Mouse (Mus musculus) embryonic facial prominence, embryonic 14.5 days (tissue): ENCODE results near the gene Nmrk1. TPM values are rescaled to one million over a fixed set of nuclear protein-coding genes. Genes with fewer than 3 reads are reported as not detected.
A peak's percentile ranks its signal among the peaks of the same experiment; 100 is the strongest.

ENCODE experiments used
- ATAC-seq: fragments of 200-750 bp; cut with Nextera tagmentation; 2 replicates; pipeline ENCODE4 v1.8.0; 2017; ENCODE audit warnings: low read depth, moderate number of reproducible peaks, moderate TSS enrichment
- DNase-seq: peaks from one replicate; pipeline ENCODE4 v3.0.0-alpha.2; 2015; ENCODE audit warnings: low spot score
- H3K27ac ChIP-seq: fragments of 300-500 bp; sonication (generic); replicated peaks from 2 replicates; pipeline ENCODE4 v1.5.1; 2014; ENCODE audit warnings: low read depth, mild to moderate bottlenecking, low read length, moderate library complexity
- H3K27me3 ChIP-seq: fragments of 300-500 bp; sonication (generic); replicated peaks from 2 replicates; pipeline ENCODE4 v1.6.1; 2014; ENCODE audit warnings: low read length; ENCODE audit not compliant: control insufficient read depth, insufficient read depth
- H3K36me3 ChIP-seq: fragments of 300-500 bp; sonication (generic); 2 replicates; pipeline ENCODE4 v1.6.1; 2014; ENCODE audit warnings: low read length, mixed read lengths; ENCODE audit not compliant: control insufficient read depth, insufficient read depth
- H3K4me1 ChIP-seq: fragments of 300-500 bp; sonication (generic); 2 replicates; pipeline ENCODE4 v1.6.1; 2014; ENCODE audit warnings: antibody characterized with exemption, low read length; ENCODE audit not compliant: control insufficient read depth, insufficient read depth
- H3K4me2 ChIP-seq: fragments of 300-500 bp; sonication (generic); 2 replicates; pipeline ENCODE4 v1.6.1; 2014; ENCODE audit warnings: low read depth, mild to moderate bottlenecking, low read length, moderate library complexity, mixed read lengths
- H3K4me3 ChIP-seq: fragments of 300-500 bp; sonication (generic); 2 replicates; pipeline ENCODE4 v1.5.1; 2014; ENCODE audit warnings: low read depth, mild to moderate bottlenecking, low read length
- H3K9ac ChIP-seq: fragments of 300-500 bp; sonication (generic); 2 replicates; pipeline ENCODE4 v1.6.1; 2014; ENCODE audit warnings: low read depth, mild to moderate bottlenecking, low read length, moderate library complexity, mixed read lengths
- H3K9me3 ChIP-seq: fragments of 300-500 bp; sonication (generic); 2 replicates; pipeline ENCODE4 v1.6.1; 2016; ENCODE audit warnings: low read length; ENCODE audit not compliant: control insufficient read depth
- WGBS: fragments of 180-500 bp; shearing (Covaris S2); extraction: QIAGEN DNeasy Blood & Tissue Kit; methylation state at CpG from one replicate; pipeline ENCODE4 v1.1.7; 2014; 5-methylcytosine and 5-hydroxymethylcytosine counted together
- polyA plus RNA-seq: library from polyadenylated mRNA; unstranded; fragments of >200 nt; fragmentation: Nextera tagmentation; extraction: Ambion mirVana; gene quantifications from 2 replicates; pipeline ENCODE4 v1.2.1, GENCODE M21; 2014

Gene Nmrk1
- polyA plus RNA-seq, 1 experiment from 2014 or later = 8.6 TPM

DNA sequence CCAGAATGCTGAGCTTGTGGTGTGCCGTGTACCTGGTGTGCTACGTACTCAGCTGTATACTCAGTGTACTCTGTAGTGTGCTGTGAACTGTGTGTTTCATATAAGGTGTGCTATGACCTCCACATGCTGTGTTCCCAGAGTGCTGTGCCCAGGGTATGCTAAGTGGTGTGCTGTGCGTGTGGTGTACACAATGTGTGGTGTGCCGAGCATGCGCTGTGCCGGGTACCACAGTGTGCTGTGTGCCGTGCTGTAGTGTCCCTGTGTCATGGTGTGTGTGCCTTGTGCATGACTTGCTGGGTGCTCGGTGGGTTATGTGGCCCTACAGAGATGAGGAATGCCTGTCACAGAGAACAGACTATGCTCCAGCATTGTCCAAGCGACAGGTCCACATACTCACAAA is 31.1 kb upstream of the Nmrk1 start:
- Histone ChIP-seq H3K36me3 (no peaks in the 10 kb centered on the region; the same call in 1 of the 2 replicates), H3K4me1 (no peaks in the 10 kb centered on the region), H3K4me3 (no peak overlapping the region), H3K9ac (no peak overlapping the region), H3K27ac (no peak overlapping the region), H3K9me3 (no peaks in the 10 kb centered on the region), H3K4me2 (no peak overlapping the region), H3K27me3 (no peaks in the 10 kb centered on the region)
- WGBS = 94% methylated on average over 9 of the region's 9 CpGs
- DNase-seq (no peak), ATAC-seq (no peak)

- H3K4me2 ChIP-seq = no peak overlapping the region
- H3K9me3 ChIP-seq = no peaks in the 10 kb centered on the region
- ATAC-seq (no peak), DNase-seq (peak; percentile 16)
- peaks cover 6% of the 10 kb centered on the region for H3K4me1 ChIP-seq
- WGBS = 80% methylated on average over 6 of the region's 6 CpGs
- no peak overlapping the region for H3K9ac ChIP-seq
- H3K27ac ChIP-seq = no peak overlapping the region
- H3K36me3 ChIP-seq = no peaks in the 10 kb centered on the region; the same call in 1 of the 2 replicates
- no peak overlapping the region for H3K4me3 ChIP-seq
- H3K27me3 ChIP-seq = no peaks in the 10 kb centered on the region
Measured at GRCm38 (mm10) chr19:18603011-18603410, 28.7 kb upstream of the Nmrk1 start.

GRCm38 (mm10) chr19:18607907-18608306 is 23.8 kb upstream of the Nmrk1 start:
- Histone ChIP-seq H3K9ac (no peak overlapping the region), H3K27me3 (no peaks in the 10 kb centered on the region), H3K4me3 (no peak overlapping the region), H3K27ac (no peak overlapping the region), H3K9me3 (no peaks in the 10 kb centered on the region), H3K4me1 (peaks cover 6% of the 10 kb centered on the region), H3K4me2 (no peak overlapping the region), H3K36me3 (no peaks in the 10 kb centered on the region)
- 45% methylated on average over 7 of the region's 7 CpGs for WGBS
- ATAC-seq (no peak), DNase-seq (no peak)

DNA sequence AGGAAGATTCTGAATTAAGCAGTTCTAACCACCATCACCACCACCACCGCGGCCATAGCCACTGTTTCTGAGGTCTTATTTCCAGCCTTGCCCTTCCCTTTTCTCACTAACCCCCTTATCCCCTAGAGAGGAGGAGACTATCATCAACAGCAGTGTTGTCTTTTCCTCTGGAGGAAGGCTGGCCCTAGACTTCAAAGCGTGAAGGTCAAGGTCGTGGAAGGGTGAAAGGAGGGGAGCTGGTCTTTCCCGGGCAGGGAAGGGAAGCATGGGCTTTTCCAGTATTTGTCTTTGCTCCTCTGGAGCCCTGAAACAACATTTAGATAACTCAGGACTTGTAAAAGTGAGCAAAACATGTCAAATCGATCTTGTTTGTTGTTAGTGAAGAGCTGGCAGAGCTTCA is 22.8 kb upstream of the Nmrk1 start:
- ATAC-seq (no peak), DNase-seq (no peak)
- H3K4me2 ChIP-seq = no peak overlapping the region
- 59% methylated on average over 6 of the region's 6 CpGs for WGBS
- no peaks in the 10 kb centered on the region for H3K27me3 ChIP-seq
- no peak overlapping the region for H3K9ac ChIP-seq
- H3K27ac ChIP-seq = no peak overlapping the region
- no peaks in the 10 kb centered on the region for H3K36me3 ChIP-seq
- no peak overlapping the region for H3K4me3 ChIP-seq
- H3K9me3 ChIP-seq = no peaks in the 10 kb centered on the region
- H3K4me1 ChIP-seq = peaks cover 6% of the 10 kb centered on the region

DNA sequence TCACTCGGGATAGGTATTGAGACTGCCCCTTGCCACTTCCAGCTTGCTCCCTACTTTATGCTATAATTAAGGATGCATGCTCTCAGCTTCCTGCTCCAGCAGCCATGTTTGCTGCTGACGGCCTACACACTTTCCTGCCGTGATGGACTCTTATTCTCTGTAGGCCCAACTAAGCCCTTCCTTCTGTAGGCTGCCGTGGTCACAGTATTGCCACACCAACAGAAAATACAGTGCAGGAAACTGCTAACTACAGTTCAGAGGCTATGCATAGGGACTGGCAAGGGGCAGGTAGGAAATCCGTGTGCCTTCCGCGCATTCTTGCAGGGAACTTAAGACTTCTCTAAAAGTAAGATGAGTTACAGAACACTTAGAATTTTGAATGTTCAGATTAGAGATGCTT is 17.4 kb upstream of the Nmrk1 start:
- H3K27ac ChIP-seq = 0 out of 2 replicates have a peak overlapping the region, but pooled peaks have one; percentile 28
- H3K9ac ChIP-seq = no peak overlapping the region
- H3K9me3 ChIP-seq = no peaks in the 10 kb centered on the region
- 76% methylated on average over 7 of the region's 7 CpGs for WGBS
- no peak overlapping the region for H3K4me2 ChIP-seq
- ATAC-seq (no peak), DNase-seq (no peak)
- no peaks in the 10 kb centered on the region for H3K36me3 ChIP-seq
- H3K4me3 ChIP-seq = no peak overlapping the region
- no peaks in the 10 kb centered on the region; the same call in 1 of the 2 replicates for H3K4me1 ChIP-seq
- H3K27me3 ChIP-seq = no peaks in the 10 kb centered on the region

DNA sequence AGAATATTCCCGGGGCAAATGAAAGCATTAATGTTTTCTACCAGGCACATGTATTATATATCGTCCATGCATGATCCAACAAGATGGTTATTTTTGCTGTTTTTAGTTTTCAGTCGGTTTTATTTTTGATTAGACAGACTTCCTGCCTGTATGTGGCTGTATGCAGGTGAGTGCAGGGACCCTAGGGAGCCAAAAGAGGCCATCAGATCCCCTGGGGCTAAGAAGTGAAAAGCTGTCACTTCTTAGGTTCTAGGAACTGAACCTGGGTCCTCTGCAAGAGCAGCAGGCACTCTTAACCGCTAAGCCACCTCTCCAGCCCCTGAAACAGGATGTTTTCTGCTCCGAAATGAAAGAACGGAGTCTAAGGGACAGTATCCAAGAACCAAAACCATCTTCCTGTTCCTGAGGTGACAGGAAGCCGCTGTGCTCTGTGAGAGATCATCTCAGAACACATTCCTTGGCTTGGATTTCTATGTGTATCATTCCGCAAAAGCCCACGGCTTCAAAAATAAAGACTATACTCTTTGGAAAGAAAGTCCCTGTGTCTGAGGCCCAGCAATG is 16.0 kb upstream of the Nmrk1 start:
- peak overlapping the region; percentile 58 for H3K27ac ChIP-seq
- no peaks in the 10 kb centered on the region; the same call in 1 of the 2 replicates for H3K4me1 ChIP-seq
- ATAC-seq = no peak
- H3K27me3 ChIP-seq = no peaks in the 10 kb centered on the region
- DNase-seq = no peak
- 72% methylated on average over 9 of the region's 9 CpGs for WGBS
- no peak overlapping the region for H3K9ac ChIP-seq
- H3K4me3 ChIP-seq = no peak overlapping the region
- H3K9me3 ChIP-seq = no peaks in the 10 kb centered on the region
- H3K4me2 ChIP-seq = no peak overlapping the region; the same call in 1 of the 2 replicates
- H3K36me3 ChIP-seq = no peaks in the 10 kb centered on the region

- no peaks in the 10 kb centered on the region for H3K9me3 ChIP-seq
- WGBS = 83% methylated on average over 1 of the region's 1 CpGs
- no peaks in the 10 kb centered on the region; the same call in 1 of the 2 replicates for H3K4me1 ChIP-seq
- no peak for DNase-seq
- H3K36me3 ChIP-seq = no peaks in the 10 kb centered on the region
- no peaks in the 10 kb centered on the region for H3K27me3 ChIP-seq
- H3K27ac ChIP-seq = no peak overlapping the region
- no peak overlapping the region for H3K9ac ChIP-seq
- no peak overlapping the region for H3K4me3 ChIP-seq
- no peak overlapping the region for H3K4me2 ChIP-seq
- no peak for ATAC-seq
Measured at GRCm38 (mm10) chr19:18617504-18617903, 14.2 kb upstream of the Nmrk1 start.

- Histone ChIP-seq H3K9me3 (no peaks in the 10 kb centered on the region), H3K4me1 (no peaks in the 10 kb centered on the region; the same call in 1 of the 2 replicates), H3K36me3 (no peaks in the 10 kb centered on the region), H3K27ac (no peak overlapping the region), H3K27me3 (no peaks in the 10 kb centered on the region), H3K4me2 (no peak overlapping the region), H3K4me3 (no peak overlapping the region), H3K9ac (no peak overlapping the region)
- WGBS = 67% methylated on average over 5 of the region's 5 CpGs
- DNase-seq = no peak
- no peak for ATAC-seq
Measured at GRCm38 (mm10) chr19:18619060-18619459, 12.7 kb upstream of the Nmrk1 start.

- Histone ChIP-seq H3K36me3 (no peaks in the 10 kb centered on the region), H3K4me2 (no peak overlapping the region), H3K9me3 (no peaks in the 10 kb centered on the region), H3K4me3 (no peak overlapping the region), H3K4me1 (no peaks in the 10 kb centered on the region; the same call in 1 of the 2 replicates), H3K27me3 (no peaks in the 10 kb centered on the region), H3K27ac (no peak overlapping the region), H3K9ac (no peak overlapping the region)
- ATAC-seq (no peak), DNase-seq (no peak)
- WGBS = 93% methylated on average over 1 of the region's 1 CpGs
Measured at GRCm38 (mm10) chr19:18619691-18620090, 12.1 kb upstream of the Nmrk1 start.
